Mouse (Mus musculus): ENCODE measurements around the gene Kcnk4. TPM values are rescaled to one million over a fixed set of nuclear protein-coding genes. Genes with fewer than 3 reads are reported as not detected.

Gene Kcnk4
- polyA plus RNA-seq, 1 experiment from 2014 or later = not detected

DNA sequence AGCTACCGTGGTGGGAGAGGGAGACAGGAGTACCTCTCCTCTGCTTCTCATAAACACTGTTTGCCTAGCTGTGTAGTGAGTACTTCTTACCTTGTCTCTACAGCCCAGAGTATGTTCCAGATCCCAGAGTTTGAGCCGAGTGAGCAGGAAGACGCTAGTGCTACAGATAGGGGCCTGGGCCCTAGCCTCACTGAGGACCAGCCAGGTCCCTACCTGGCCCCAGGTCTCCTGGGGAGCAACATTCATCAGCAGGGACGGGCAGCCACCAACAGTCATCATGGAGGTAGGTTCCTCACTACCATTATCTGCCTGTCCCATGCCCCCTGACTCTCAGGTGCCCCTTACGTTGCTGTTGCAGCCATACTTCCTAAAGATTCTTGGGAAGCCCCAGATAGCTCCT, 8.4 kb upstream of the Kcnk4 start:
- Histone ChIP-seq H3K9ac (peak overlapping the region; percentile 92), H3K27me3 (peaks cover 4% of the 10 kb centered on the region; the same call in 1 of the 2 replicates), H3K4me3 (replicated peaks) (peak overlapping the region; percentile 89), H3K27ac (peak overlapping the region; percentile 80), H3K4me1 (replicated peaks) (peaks cover 31% of the 10 kb centered on the region), H3K9me3 (replicated peaks) (no peaks in the 10 kb centered on the region), H3K4me2 (peak overlapping the region; percentile 98), H3K36me3 (peaks cover 13% of the 10 kb centered on the region; the same call in 1 of the 2 replicates)
- WGBS (ENCODE audit: insufficient replicate concordance) = 21% methylated on average over 5 of the region's 5 CpGs
- peak; percentile 11 for ATAC-seq (ENCODE audit: low read depth)
- DNase-seq = no peak

DNA sequence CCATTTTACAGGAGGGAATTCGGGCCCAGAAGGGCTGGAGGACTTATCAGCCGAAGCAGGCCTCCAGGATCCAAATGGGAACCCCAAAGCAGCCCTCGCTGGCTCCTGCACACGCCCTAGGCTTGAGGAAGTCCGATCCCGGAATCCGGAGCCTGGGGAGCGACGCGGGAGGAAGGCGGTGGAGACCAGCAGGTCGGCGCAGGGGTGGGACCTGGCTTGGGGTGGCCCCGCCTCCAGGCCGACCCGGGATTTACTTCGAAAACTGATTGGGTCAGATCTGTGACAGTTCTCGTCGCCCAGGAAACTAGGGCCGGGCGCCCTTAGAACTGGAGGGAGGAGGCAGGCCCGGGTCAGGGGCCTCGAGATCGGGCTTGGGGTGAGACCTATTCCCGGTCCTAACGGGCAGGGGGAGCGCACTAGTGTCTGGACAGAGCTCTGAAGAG, 8.0 kb upstream of the Kcnk4 start, which contains the start of gene Gpr137:
Gene Gpr137, minus strand, starts transcription at position 232 of the 443 bp plus-strand sequence.
- H3K36me3 ChIP-seq = peaks cover 13% of the 10 kb centered on the region; the same call in 1 of the 2 replicates
- no peaks in the 10 kb centered on the region for H3K9me3 ChIP-seq (replicated peaks)
- H3K4me3 ChIP-seq (replicated peaks) = peak within 1 kb of the TSS; percentile 89
- peak; percentile 92 for ATAC-seq (ENCODE audit: low read depth)
- H3K27me3 ChIP-seq = peaks cover 4% of the 10 kb centered on the region; the same call in 1 of the 2 replicates
- H3K9ac ChIP-seq = peak within 1 kb of the TSS; percentile 92
- H3K4me2 ChIP-seq = peak within 1 kb of the TSS; percentile 98
- H3K27ac ChIP-seq = peak within 1 kb of the TSS; percentile 94
- WGBS (ENCODE audit: insufficient replicate concordance) = under 1% methylated on average over 27 of the region's 27 CpGs
- DNase-seq = peak; percentile 95
- peaks cover 30% of the 10 kb centered on the region for H3K4me1 ChIP-seq (replicated peaks)

DNA sequence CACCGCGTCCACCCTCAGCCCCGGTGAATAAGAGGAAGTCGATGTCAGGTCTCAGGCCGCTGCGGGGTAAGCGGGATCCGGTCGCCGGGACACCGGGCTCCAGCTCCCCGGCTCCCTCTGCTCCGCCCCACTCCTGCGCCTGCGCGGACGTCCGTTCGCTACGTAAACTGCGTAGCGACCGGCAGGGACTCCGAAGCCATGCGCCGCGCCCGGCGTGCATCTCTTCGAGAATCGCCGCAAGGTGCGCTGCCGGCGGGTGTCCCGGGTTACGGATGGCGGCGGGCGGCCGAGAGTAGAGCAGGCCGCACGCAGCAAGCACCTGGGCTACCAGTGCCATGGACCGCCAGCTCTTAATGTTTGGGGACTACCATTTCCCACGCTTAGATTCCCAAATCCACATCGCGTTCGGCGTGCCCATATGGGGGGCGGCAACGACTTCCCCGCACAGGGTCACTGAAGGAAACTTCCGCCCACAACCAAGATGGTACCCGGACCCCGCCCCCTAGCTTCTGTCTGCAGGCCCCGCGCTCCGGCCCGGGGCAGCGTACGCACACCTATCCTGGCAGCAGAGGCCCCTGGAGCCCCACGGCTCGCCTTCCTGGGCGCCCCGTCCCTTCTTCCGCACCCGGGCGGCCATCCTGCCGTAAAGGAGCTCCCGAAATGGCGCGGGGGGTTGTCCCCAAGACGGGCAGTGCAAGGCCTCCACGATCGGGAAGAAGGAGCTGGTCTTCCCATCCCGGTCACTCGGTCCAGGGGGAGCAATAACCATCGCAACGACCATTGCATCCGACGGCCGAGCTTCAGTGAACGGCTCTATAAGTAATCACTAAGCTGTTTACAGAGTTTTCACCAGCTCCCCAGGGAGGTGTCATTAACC, 7.3 kb upstream of the Kcnk4 start, which contains the start of gene Bad:
Gene Bad, plus strand, starts transcription at position 490 of the 877 bp plus-strand sequence.
- Histone ChIP-seq H3K4me1 (replicated peaks) (peaks cover 30% of the 10 kb centered on the region), H3K27me3 (peaks cover 4% of the 10 kb centered on the region; the same call in 1 of the 2 replicates), H3K4me2 (peak within 1 kb of the TSS; percentile 98), H3K4me3 (replicated peaks) (peak within 1 kb of the TSS; percentile 89), H3K9ac (peak within 1 kb of the TSS; percentile 92), H3K9me3 (replicated peaks) (no peaks in the 10 kb centered on the region), H3K27ac (peak within 1 kb of the TSS; percentile 94), H3K36me3 (peaks cover 13% of the 10 kb centered on the region; the same call in 1 of the 2 replicates)
- peak; percentile 88 for DNase-seq
- peak; percentile 66 for ATAC-seq (ENCODE audit: low read depth)
- WGBS (ENCODE audit: insufficient replicate concordance) = under 1% methylated on average over 83 of the region's 83 CpGs

DNA sequence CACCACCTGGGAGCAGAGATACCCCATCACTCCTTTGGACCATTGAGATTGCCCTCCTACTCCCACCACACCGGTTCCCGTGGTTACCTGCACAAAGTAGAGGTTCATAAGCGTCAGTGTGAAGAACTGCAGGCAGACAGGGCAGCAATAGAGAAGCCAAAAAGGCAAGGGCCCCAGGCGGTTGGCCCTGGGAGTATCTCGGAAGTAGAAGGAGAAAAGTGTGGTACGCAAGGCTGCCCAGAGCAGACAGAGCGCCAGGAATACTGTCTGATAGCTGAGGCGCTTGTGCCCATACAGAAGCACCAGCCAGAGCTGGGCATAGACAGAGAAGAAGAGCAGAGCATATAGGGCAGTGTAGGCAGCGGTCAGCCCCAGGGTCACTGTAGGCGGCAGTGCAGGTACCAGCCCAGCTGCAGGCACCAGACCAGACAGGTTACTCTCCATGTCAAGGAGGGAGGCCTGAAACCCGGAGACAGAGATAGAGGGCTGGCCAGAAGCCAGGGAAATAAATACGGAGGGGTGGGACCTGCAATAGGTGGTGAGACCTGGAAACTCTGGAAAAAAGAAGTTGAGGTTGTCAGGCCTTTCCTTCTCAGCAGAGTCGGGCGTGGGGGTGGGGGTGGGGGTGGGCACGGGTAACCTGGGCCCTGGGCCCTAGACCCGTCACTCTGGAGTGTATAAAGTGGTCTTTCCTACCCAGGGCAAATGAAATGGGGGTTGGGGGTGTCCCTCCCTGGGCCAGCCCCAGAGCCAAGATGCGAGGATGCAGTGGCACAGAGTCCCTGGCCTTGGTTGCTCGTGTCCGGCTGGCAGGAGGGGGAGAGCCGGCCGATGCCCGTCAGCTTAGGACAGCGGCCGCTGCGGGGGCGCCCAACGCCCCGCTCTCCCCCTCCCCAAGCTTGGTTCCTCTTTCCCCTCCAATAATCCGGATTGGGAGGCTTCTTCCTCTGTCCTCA, 6.4 kb upstream of the Kcnk4 start:
- Histone ChIP-seq H3K9me3 (replicated peaks) (no peaks in the 10 kb centered on the region), H3K36me3 (peaks cover 9% of the 10 kb centered on the region; the same call in 1 of the 2 replicates), H3K4me1 (replicated peaks) (peaks cover 30% of the 10 kb centered on the region), H3K27me3 (peaks cover 11% of the 10 kb centered on the region), H3K4me3 (replicated peaks) (peak overlapping the region; percentile 89), H3K4me2 (peak overlapping the region; percentile 98), H3K9ac (peak overlapping the region; percentile 92), H3K27ac (peak overlapping the region; percentile 94)
- 25% methylated on average over 29 of the region's 29 CpGs for WGBS (ENCODE audit: insufficient replicate concordance)
- no peak for DNase-seq
- ATAC-seq (ENCODE audit: low read depth) = no peak

DNA sequence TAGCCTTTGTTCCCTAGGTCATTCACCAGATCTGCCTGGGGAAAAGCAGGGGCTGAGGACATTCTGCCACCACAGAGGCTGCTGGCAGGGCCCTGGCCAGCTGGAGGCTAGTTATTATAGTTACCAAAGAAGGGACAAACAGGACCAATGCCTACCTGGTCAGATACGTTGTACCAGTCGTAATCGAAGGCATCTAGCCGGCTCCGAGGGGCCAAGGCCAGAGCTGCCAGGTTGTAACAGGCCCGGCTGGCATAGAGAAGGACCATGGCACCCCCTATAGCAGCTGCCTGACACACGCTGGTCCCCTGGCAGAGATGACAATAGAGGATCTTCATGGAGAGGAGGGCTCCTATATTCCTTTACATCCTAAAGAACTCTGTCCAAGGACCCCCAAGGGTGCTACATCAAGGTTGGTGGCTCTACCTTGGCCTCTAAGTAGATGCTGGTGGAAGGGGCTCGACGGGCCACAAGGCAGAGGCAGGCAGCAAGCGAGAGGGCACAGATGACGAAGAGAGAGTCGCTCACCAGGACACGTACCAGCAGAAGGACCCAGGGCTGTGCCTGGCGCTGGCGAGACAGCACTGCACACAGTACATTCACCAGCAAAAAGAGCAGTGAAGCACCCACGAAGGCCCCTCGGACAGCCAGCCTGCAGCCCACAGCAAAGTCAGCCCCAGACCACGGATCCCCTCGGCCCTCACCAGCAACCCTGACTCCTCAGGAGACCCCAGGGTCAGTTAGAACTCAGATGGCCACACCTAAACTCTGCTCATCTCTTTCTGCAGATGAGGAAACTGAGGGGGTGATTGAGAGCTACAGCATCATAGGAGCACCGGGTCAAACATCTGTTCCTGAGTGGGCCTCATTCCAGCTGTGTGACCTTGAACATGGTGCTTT, 5.0 kb upstream of the Kcnk4 start:
- H3K4me2 ChIP-seq = no peak overlapping the region
- no peaks in the 10 kb centered on the region for H3K36me3 ChIP-seq
- H3K9me3 ChIP-seq (replicated peaks) = no peaks in the 10 kb centered on the region
- no peak overlapping the region for H3K27ac ChIP-seq
- ATAC-seq (ENCODE audit: low read depth) (no peak), DNase-seq (no peak)
- peaks cover 24% of the 10 kb centered on the region for H3K27me3 ChIP-seq
- no peak overlapping the region for H3K9ac ChIP-seq
- WGBS (ENCODE audit: insufficient replicate concordance) = 82% methylated on average over 20 of the region's 20 CpGs
- no peak overlapping the region for H3K4me3 ChIP-seq (replicated peaks)
- H3K4me1 ChIP-seq (replicated peaks) = peaks cover 26% of the 10 kb centered on the region

DNA sequence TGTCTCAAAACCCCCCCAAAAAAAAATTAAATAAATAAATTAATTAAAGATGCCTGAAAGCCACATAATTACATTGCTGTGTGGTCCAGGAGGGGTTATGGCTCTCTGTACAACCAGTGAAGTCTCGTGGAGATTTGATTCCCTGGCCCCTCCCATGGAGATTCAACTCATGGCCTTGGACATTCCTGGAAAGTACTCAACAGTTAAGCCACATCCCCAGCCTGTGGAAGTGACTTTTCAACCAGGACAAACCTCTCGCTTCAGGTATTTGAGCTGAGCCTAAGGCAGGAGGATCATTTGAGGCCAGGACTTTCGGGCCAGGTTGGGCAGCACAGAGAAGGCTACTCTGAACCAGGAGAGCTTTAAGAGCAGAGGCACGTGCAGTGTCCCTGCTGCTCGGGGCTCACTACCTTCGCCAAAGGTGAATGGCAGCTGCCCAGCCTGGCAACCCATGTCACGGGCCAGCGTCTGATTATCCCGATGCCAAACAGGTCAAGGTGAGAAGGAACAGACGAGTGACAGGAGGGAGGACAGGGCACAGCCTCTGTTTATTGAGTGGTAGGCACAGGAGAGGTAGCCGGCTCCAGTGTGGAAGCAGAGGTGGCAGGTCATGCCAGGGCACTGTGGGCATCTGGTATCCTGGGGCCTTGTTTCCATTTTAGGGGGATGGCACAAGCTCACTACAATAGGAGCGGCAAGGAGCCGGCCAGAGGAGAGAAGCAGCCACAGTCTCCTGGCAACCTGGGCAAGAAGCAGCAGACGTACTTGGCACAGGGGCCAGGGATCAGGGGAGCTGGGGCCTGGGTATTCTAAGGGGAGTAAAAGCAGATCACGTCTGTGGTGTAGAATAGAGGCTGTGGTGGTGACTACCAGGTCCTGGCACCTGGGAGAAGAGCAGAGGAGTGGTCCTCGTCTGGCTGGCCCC, 3.5 kb upstream of the Kcnk4 start:
- WGBS (ENCODE audit: insufficient replicate concordance) = 71% methylated on average over 16 of the region's 16 CpGs
- Histone ChIP-seq H3K4me2 (no peak overlapping the region), H3K27ac (no peak overlapping the region), H3K27me3 (peaks cover 40% of the 10 kb centered on the region), H3K36me3 (no peaks in the 10 kb centered on the region), H3K4me3 (replicated peaks) (no peak overlapping the region), H3K4me1 (replicated peaks) (peaks cover 23% of the 10 kb centered on the region), H3K9me3 (replicated peaks) (no peaks in the 10 kb centered on the region), H3K9ac (peak overlapping the region; percentile 9; the same call in 1 of the 2 replicates)
- DNase-seq (no peak), ATAC-seq (ENCODE audit: low read depth) (no peak)

DNA sequence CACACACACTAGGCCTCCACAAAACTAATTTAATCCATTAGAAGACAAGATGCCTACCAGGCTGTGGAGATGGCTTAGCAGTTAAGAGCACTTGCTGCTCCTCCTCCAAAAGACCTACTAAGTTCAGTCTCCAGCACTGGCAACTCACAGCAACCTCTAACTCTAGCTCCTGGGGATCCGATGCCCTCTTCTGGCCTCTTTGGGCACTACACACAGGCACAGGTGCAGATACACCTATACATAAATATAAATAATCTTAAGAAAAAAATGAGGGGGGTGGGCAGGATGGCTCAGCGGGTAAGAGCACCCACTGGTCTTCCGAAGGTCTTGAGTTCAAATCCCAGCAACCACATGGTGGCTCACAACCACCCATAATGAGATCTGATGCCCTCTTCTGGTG, 2.0 kb upstream of the Kcnk4 start:
- 22% methylated on average over 3 of the region's 3 CpGs for WGBS (ENCODE audit: insufficient replicate concordance)
- peaks cover 55% of the 10 kb centered on the region for H3K27me3 ChIP-seq
- peaks cover 20% of the 10 kb centered on the region for H3K4me1 ChIP-seq (replicated peaks)
- no peak overlapping the region for H3K27ac ChIP-seq
- no peaks in the 10 kb centered on the region for H3K36me3 ChIP-seq
- DNase-seq (no peak), ATAC-seq (ENCODE audit: low read depth) (no peak)
- H3K4me3 ChIP-seq (replicated peaks) = no peak overlapping the region
- H3K9ac ChIP-seq = no peak overlapping the region
- H3K9me3 ChIP-seq (replicated peaks) = no peaks in the 10 kb centered on the region
- no peak overlapping the region for H3K4me2 ChIP-seq

DNA sequence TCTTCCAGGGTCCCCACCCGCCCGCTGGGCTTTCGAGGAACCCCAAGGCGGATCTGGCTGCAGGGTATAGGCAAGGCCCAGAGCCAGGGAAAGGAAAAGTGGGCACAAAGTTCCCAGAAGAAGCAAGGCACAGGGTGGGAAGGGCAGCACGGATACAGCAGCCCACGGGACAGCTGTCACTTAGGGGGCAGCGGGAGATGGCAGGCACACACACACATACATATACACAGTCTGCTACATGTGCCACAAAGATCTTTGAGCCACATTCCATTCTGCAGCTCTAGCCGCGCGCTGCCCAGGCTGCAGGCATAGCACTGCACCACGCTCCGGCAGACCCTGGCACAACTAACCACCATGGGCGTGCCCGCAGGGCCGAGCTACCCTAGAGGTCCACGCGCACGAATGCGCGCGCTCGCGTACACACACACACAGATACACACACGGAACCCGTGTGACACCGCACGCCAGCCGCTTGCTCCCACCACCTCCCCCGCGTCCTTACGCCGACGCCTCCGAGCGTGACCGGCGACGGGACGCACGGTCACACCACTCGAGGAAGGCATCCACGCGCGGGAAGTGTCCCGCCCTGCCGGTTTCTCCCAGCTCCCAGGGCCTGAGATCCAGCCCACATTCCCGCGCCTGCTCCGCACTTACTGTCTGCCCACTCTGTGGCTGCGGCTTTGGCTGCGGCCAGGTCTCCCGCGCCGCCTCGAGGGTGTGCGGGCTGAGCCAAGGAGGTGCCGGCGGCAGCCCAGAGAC, 700 bp downstream of the Kcnk4 start:
- 9% methylated on average over 50 of the region's 58 CpGs for WGBS (ENCODE audit: insufficient replicate concordance)
- Histone ChIP-seq H3K9me3 (replicated peaks) (no peaks in the 10 kb centered on the region), H3K27ac (no peak overlapping the region), H3K27me3 (peaks cover 78% of the 10 kb centered on the region), H3K4me3 (replicated peaks) (peak overlapping the region; percentile 33), H3K4me1 (replicated peaks) (peaks cover 8% of the 10 kb centered on the region), H3K36me3 (no peaks in the 10 kb centered on the region), H3K9ac (0 out of 2 replicates have a peak overlapping the region, but pooled peaks have one; percentile 9), H3K4me2 (peak overlapping the region; percentile 53)
- no peak for ATAC-seq (ENCODE audit: low read depth)
- DNase-seq = no peak

DNA sequence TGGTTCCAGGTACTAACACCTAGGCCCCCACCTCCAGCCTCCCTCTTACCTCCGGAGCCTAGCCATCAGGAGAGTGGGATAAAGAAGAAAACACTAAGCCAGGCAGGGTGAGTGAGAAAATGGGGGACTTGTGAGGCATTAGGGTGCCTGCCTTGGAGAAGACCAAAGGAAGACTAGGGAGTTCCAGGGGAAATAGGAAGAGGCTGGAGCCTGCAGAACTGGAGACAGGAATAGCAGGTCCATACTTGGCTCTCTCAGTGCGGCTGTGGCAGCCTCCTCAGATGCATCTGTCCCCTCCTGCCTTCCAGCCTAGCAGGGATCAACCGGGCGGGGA, 1.2 kb downstream of the Kcnk4 start:
- 18% methylated on average over 4 of the region's 4 CpGs for WGBS (ENCODE audit: insufficient replicate concordance)
- Histone ChIP-seq H3K27ac (no peak overlapping the region), H3K9ac (no peak overlapping the region), H3K4me3 (replicated peaks) (no peak overlapping the region), H3K27me3 (peaks cover 83% of the 10 kb centered on the region), H3K4me1 (replicated peaks) (peaks cover 8% of the 10 kb centered on the region), H3K4me2 (no peak overlapping the region), H3K36me3 (no peaks in the 10 kb centered on the region), H3K9me3 (replicated peaks) (no peaks in the 10 kb centered on the region)
- DNase-seq (no peak), ATAC-seq (ENCODE audit: low read depth) (no peak)
